Mouse (Mus musculus): ENCODE data around the gene Ciita. TPM values are rescaled to one million over a fixed set of nuclear protein-coding genes. Genes with fewer than 3 reads are reported as not detected.
A peak's percentile ranks its signal among the peaks of the same experiment; 100 is the strongest.

The Ciita gene
- polyA plus RNA-seq, 1 experiment: 82.2 TPM

GRCm38 (mm10) chr16:10508691-10509090, 28.8 kb downstream of the Ciita start:
- peak overlapping the region; percentile 89 for H3K27ac ChIP-seq (ENCODE audit: insufficient read depth, low read length)
- peaks cover 55% of the 10 kb centered on the region for H3K36me3 ChIP-seq (ENCODE audit: control insufficient read depth, insufficient read depth, low read length)
- H3K27me3 ChIP-seq (ENCODE audit: control insufficient read depth, insufficient read depth, low read length): no peaks in the 10 kb centered on the region
- TF ChIP-seq CTCF (IDR thresholded peaks at IDR 0.05; ENCODE audit: extremely low read depth, insufficient read depth, insufficient read length, insufficient replicate concordance): no peak
- H3K4me3 ChIP-seq (ENCODE audit: extremely low read depth, insufficient read depth, insufficient read length): no peak overlapping the region
- peak; percentile 57 to 62 for DNase-seq (ENCODE audit: low read depth in 1 of 2, low spot score in 2 of 2)
- 41% methylated on average over 6 of the region's 6 CpGs for WGBS
- peaks cover 19% of the 10 kb centered on the region; the same call in 1 of the 2 replicates for H3K4me1 ChIP-seq (ENCODE audit: control insufficient read depth, insufficient read depth, insufficient read length)

- no peak for TF ChIP-seq CTCF (IDR thresholded peaks at IDR 0.05; ENCODE audit: extremely low read depth, insufficient read depth, insufficient read length, insufficient replicate concordance)
- no peak for TF ChIP-seq POLR2A (IDR thresholded peaks at IDR 0.05; ENCODE audit: low read depth, low read length)
- no peak for DNase-seq (ENCODE audit: low read depth in 1 of 2, low spot score in 2 of 2)
- Histone ChIP-seq H3K36me3 (ENCODE audit: control insufficient read depth, insufficient read depth, low read length) (peaks cover 58% of the 10 kb centered on the region), H3K4me3 (ENCODE audit: extremely low read depth, insufficient read depth, insufficient read length) (no peak overlapping the region), H3K27ac (ENCODE audit: insufficient read depth, low read length) (peak overlapping the region; percentile 25), H3K4me1 (ENCODE audit: control insufficient read depth, insufficient read depth, insufficient read length) (peaks cover 33% of the 10 kb centered on the region), H3K27me3 (ENCODE audit: control insufficient read depth, insufficient read depth, low read length) (no peaks in the 10 kb centered on the region)
- WGBS: 72% methylated on average over 14 of the region's 14 CpGs
These were observed 30.7 kb downstream of the Ciita start for GRCm38 (mm10) chr16:10510477-10511133.

- Histone ChIP-seq H3K4me3 (ENCODE audit: extremely low read depth, insufficient read depth, insufficient read length) (no peak overlapping the region), H3K4me1 (ENCODE audit: control insufficient read depth, insufficient read depth, insufficient read length) (peaks cover 36% of the 10 kb centered on the region), H3K27me3 (ENCODE audit: control insufficient read depth, insufficient read depth, low read length) (no peaks in the 10 kb centered on the region), H3K36me3 (ENCODE audit: control insufficient read depth, insufficient read depth, low read length) (peaks cover 53% of the 10 kb centered on the region), H3K27ac (ENCODE audit: insufficient read depth, low read length) (peak overlapping the region; percentile 42; the same call in 1 of the 2 replicates)
- no peak for DNase-seq (ENCODE audit: low read depth in 1 of 2, low spot score in 2 of 2)
- WGBS: 90% methylated on average over 12 of the region's 12 CpGs
- TF ChIP-seq CTCF (IDR thresholded peaks at IDR 0.05; ENCODE audit: extremely low read depth, insufficient read depth, insufficient read length, insufficient replicate concordance) (no peak), POLR2A (IDR thresholded peaks at IDR 0.05; ENCODE audit: low read depth, low read length) (no peak)
These were observed 31.3 kb downstream of the Ciita start for GRCm38 (mm10) chr16:10511134-10511520.

GRCm38 (mm10) chr16:10515953-10516572, 36.2 kb downstream of the Ciita start:
- peak; percentile 29; the same call in 1 of the 2 replicates for TF ChIP-seq POLR2A (IDR thresholded peaks at IDR 0.05; ENCODE audit: low read depth, low read length)
- TF ChIP-seq CTCF (IDR thresholded peaks at IDR 0.05; ENCODE audit: extremely low read depth, insufficient read depth, insufficient read length, insufficient replicate concordance): no peak
- Histone ChIP-seq H3K4me3 (ENCODE audit: extremely low read depth, insufficient read depth, insufficient read length) (no peak overlapping the region), H3K36me3 (ENCODE audit: control insufficient read depth, insufficient read depth, low read length) (peaks cover 47% of the 10 kb centered on the region), H3K4me1 (ENCODE audit: control insufficient read depth, insufficient read depth, insufficient read length) (peaks cover 38% of the 10 kb centered on the region), H3K27me3 (ENCODE audit: control insufficient read depth, insufficient read depth, low read length) (no peaks in the 10 kb centered on the region), H3K27ac (ENCODE audit: insufficient read depth, low read length) (peak overlapping the region; percentile 91)
- peak; percentile 73 to 78 for DNase-seq (ENCODE audit: low read depth in 1 of 2, low spot score in 2 of 2)
- WGBS: 26% methylated on average over 12 of the region's 12 CpGs

GRCm38 (mm10) chr16:10518030-10518429, 38.2 kb downstream of the Ciita start:
- peak overlapping the region; percentile 65 for H3K27ac ChIP-seq (ENCODE audit: insufficient read depth, low read length)
- H3K27me3 ChIP-seq (ENCODE audit: control insufficient read depth, insufficient read depth, low read length): no peaks in the 10 kb centered on the region
- H3K4me1 ChIP-seq (ENCODE audit: control insufficient read depth, insufficient read depth, insufficient read length): peaks cover 38% of the 10 kb centered on the region
- peaks cover 31% of the 10 kb centered on the region for H3K36me3 ChIP-seq (ENCODE audit: control insufficient read depth, insufficient read depth, low read length)
- TF ChIP-seq CTCF (IDR thresholded peaks at IDR 0.05; ENCODE audit: extremely low read depth, insufficient read depth, insufficient read length, insufficient replicate concordance) (peak; percentile 18; the same call in 1 of the 2 replicates), POLR2A (IDR thresholded peaks at IDR 0.05; ENCODE audit: low read depth, low read length) (no peak)
- 58% methylated on average over 5 of the region's 5 CpGs for WGBS
- no peak overlapping the region for H3K4me3 ChIP-seq (ENCODE audit: extremely low read depth, insufficient read depth, insufficient read length)
- peak in 1 of 2 experiments; percentile 57 for DNase-seq (ENCODE audit: low read depth in 1 of 2, low spot score in 2 of 2)

- peaks cover 26% of the 10 kb centered on the region for H3K36me3 ChIP-seq (ENCODE audit: control insufficient read depth, insufficient read depth, low read length)
- peaks cover 27% of the 10 kb centered on the region for H3K4me1 ChIP-seq (ENCODE audit: control insufficient read depth, insufficient read depth, insufficient read length)
- no peak overlapping the region for H3K4me3 ChIP-seq (ENCODE audit: extremely low read depth, insufficient read depth, insufficient read length)
- 48% methylated on average over 2 of the region's 2 CpGs for WGBS
- peak overlapping the region; percentile 69 for H3K27ac ChIP-seq (ENCODE audit: insufficient read depth, low read length)
- H3K27me3 ChIP-seq (ENCODE audit: control insufficient read depth, insufficient read depth, low read length): no peaks in the 10 kb centered on the region
- peak; percentile 43 to 77 for DNase-seq (ENCODE audit: low read depth in 1 of 2, low spot score in 2 of 2)
- TF ChIP-seq CTCF (IDR thresholded peaks at IDR 0.05; ENCODE audit: extremely low read depth, insufficient read depth, insufficient read length, insufficient replicate concordance) (peak; percentile 56; the same call in 1 of the 2 replicates), POLR2A (IDR thresholded peaks at IDR 0.05; ENCODE audit: low read depth, low read length) (no peak)
These were observed 41.2 kb downstream of the Ciita start for GRCm38 (mm10) chr16:10520908-10521614.
